Mouse (Mus musculus): ENCODE results near the gene Ccdc137.

The Ccdc137 gene

GRCm38 (mm10) chr11:120458847-120459597 lies 1.1 kb downstream of the Ccdc137 start:
- in situ Hi-C loops (cut with MboI; ENCODE audit: unreplicated experiment in 2 of 2): no loop called here

DNA sequence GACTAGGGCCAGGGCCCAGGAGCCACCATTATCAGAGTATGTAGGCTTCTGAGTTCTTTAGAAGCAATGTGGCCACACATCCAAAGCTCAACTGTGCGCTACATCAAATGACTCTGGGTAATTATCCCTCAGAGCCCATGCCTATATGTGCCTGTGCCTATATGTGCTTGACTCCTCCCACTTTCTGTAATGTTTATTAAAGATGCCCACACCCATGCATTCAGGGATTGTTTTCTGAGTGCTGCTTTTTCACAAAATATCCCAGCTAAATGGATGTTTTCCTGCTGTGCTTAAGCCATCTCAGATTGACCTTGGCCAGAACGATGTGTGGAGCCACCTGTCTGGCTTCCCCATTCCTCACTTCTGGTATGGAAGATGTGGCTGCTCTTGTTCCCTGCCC lies 5.6 kb downstream of the Ccdc137 start:
- in situ Hi-C loops (cut with MboI; ENCODE audit: unreplicated experiment in 2 of 2): no loop called here

DNA sequence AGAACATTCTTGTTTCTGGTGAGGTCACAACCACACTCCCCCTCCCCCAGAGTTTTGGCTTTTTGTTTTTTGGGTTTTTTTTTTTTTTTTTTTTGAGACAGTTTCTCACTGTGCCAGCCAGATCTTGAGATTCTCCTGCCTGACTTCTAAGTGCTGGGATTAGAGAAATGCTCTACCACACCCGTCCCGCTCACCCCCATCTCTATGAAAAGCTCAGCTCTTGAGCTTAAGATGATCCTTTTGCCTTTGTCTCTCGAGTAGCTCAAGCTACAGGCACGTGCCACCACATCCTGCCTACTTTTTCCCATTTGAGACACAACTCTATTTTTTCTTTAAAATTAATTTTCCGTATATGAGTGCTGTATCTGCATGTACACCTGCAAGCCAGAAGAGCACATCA lies 6.5 kb downstream of the Ccdc137 start:
- in situ Hi-C loops (cut with MboI; ENCODE audit: unreplicated experiment in 2 of 2): no loop called here

DNA sequence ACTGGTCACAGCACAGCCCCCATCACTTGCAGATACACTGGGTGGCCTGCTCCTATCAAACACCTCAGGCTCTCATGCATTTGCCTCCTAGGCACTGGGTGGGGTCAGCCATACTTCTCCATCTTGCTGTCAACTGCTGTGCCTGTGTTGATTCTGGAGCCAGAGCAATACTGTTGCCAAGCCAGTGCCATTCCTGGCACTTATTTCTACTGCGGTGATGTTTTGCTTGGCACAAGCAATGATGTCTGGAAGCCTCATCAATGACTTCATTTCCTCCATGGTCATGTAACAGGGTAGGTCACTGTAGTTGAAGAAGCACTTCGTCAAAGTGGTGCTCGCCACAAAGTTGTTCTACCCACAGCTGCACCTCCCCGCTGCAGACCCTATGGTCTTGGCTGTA lies 7.6 kb downstream of the Ccdc137 start:
- in situ Hi-C loops (cut with MboI; ENCODE audit: unreplicated experiment in 2 of 2): no loop called here

DNA sequence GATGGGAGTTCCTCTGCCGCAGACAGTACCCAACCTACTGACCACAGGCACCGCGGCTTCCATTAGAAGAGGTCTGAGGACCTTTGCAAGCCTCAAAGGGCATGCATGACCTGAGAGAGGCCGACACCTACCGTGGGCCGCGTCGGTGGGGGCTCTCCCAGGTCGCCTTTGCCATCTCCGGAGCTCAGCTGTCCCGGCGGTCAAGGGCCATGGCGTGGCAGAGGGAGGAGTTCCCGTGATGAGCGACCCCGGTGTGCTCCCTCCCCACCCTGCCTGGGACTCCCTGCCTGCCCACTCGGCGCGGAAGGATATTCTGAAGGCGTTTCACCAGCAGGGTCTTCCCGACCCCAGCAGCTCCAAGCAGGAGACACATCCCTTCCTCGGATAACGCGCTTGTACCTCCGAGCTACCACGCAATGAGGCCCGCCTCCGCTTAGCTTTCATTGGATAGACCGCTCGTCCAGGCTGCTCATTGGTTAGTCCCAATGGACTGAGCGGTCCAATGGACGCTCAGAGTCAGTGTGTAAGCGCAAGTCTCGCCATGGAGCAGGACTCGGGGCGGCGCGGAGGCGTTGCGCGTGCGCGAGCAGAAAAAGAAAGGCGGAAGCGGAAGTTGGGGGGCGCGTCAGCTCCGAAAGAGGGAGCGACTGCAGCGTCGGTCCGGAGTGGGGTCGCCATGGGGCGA lies 9.3 kb downstream of the Ccdc137 start, which contains the start of gene Arl16:
Gene Arl16, minus strand, starts transcription at position 557 of the 685 bp plus-strand sequence.
- in situ Hi-C loops (cut with MboI; ENCODE audit: unreplicated experiment in 2 of 2): no loop called here

GRCm38 (mm10) chr11:120467736-120468092 lies 9.8 kb downstream of the Ccdc137 start:
- in situ Hi-C loops (cut with MboI; ENCODE audit: unreplicated experiment in 2 of 2): no loop called here

DNA sequence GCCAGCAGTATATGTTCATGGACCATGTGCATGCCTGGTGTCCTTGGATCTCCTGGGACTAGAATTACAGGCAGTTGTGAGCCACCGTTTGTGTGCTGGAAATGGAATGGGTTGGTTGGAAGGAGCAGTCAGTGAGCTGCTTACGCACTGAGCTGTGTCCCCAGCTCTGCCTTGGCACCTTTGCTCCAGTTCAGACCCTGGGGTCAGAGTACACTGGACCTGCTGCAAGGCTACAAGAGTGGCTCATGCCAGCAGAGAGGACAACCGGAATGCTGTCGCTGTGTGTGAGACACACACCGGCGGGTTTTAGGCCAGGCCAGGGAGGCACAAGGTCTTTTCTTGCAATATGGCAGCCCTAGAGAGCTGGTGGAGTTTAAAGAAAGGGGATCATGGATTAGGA lies 14.1 kb downstream of the Ccdc137 start:
- in situ Hi-C loops (cut with MboI; ENCODE audit: unreplicated experiment in 2 of 2): no loop called here

DNA sequence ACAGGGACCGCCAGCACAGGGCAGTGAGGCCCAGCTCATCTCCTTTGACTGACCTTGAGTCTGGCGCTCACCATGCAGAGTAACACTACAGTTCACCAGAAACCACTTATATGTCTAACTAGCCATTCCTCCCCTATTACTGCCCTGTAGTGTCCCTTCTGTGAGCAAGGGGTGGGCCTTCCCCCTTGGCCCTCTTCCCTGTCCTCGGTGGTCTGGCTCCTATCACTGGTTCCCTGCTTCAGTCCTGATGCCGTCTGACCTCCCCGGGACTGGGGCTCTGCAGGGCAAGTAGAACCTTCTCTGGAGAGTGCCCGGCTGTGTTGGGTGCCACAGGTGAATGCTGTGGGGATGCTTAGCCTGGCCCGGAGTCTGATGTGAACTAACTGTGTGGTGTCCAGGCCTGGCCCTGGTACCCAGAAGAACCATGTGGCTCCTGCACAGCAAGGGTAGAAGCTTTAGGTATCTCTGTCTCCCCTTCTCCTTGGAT lies 25.6 kb downstream of the Ccdc137 start:
- in situ Hi-C loops (cut with MboI; ENCODE audit: unreplicated experiment in 2 of 2): loop anchor here (10.0 kb wide), 1 partner anchor 291 kb away; no protein-coding TSS in a partner anchor

DNA sequence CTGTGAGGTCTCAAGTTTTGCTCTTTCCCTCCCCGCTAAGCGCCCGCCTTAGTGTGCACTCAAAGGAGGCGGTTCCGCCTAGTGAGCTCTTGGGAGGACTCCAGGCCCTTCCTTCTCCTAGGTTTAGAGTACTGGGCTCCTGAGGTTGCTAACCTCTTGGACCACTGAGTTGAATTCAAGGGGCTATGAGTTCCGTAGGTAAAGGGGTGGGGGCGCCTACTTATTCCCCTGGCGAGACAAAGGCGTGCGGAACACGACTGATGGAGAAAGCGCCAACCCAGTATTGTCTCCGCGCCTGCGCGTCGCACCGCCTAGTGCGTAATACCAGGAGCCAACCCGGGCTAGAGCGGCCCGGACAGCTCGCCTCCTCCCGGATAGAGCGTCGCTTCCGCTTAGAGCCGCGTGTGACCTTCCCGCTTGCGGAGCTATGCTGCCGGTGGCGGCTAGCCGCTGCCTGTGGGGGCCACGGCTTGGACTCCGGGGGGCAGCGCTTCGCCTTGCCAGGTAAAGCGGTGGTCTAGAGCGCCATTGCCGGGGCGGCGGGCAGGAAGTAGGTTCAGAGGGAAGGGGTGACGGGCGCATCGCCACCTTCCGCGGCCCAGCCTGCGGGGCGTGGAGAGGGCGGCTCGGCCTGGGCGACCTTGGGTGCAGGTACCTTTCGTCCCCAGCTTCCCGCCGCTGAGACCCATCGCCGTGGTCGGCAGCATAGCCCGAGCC lies 26.5 kb downstream of the Ccdc137 start, which contains the start of gene Mrpl12:
Gene Mrpl12, plus strand, starts transcription at position 349 of the 717 bp plus-strand sequence.
- in situ Hi-C loops (cut with MboI; ENCODE audit: unreplicated experiment in 2 of 2): loop anchor here (10.0 kb wide), 1 partner anchor 290 kb away; no protein-coding TSS in a partner anchor

DNA sequence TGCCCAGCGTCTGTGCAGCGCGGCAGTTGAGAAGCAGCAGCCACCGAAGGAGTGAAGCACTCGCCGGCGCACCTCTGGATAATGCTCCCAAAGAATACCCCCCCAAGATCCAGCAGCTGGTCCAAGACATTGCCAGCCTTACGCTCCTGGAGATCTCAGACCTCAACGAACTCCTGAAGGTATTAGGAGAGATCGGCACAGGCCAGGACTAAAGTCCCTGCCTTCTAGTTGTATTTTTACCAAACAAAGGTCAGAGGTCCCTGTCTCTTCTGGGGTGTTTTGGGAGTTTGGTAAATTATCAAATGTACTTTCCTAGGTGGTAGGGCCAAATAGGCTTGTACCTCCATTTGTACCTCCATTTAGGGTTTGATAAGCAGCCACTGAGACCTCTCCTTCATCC lies 27.3 kb downstream of the Ccdc137 start:
- in situ Hi-C loops (cut with MboI; ENCODE audit: unreplicated experiment in 2 of 2): loop anchor here (5.0 to 10.0 kb wide), 3 partner anchors 92 to 290 kb away; partner anchors contain the start of genes Cenpx (in 1 of the 2) and Lrrc45 (in 1 of the 2)

- in situ Hi-C loops (cut with MboI; ENCODE audit: unreplicated experiment in 2 of 2): loop anchor here (5.0 to 10.0 kb wide), 3 partner anchors 89 to 286 kb away; partner anchors contain the start of genes Cenpx (in 1 of the 2) and Lrrc45 (in 1 of the 2)
Measured at GRCm38 (mm10) chr11:120488516-120488915, 30.6 kb downstream of the Ccdc137 start.

DNA sequence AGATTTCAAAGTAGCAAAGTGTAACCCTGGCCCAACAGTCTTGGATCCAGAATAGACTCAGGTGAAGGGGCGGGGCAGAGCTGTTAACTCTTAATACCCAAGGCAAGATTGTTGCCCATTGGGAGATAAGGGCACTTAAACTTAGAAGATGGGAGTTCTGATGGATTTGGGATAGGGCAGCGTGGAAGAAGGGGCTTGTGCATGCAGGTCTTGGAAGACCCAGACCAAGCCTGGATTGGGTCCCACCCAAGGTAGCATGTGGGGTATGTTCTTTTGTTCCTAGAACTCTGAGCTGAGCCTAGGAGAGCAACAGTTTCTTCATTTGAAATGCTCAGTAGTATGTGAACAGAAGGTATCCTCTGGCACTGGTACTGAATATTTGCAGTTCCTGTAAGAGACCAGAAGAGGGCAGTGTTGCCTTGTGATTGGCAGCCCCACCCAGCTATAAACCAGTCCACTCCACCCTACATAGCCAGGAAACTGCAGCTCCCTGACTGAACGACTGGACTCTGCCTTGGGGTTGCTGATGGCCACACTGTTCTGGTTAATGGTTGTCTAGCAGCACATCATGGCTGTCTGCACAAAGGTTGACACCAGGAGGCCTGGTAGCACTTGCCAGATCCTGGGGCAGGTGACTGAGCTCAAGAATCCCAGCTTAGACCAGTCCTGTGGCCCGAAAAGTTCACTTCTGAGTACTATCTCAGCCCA lies 31.3 kb downstream of the Ccdc137 start:
- in situ Hi-C loops (cut with MboI; ENCODE audit: unreplicated experiment in 2 of 2): loop anchor here (5.0 to 10.0 kb wide), 3 partner anchors 88 to 286 kb away; partner anchors contain the start of genes Cenpx (in 1 of the 2) and Lrrc45 (in 1 of the 2)

DNA sequence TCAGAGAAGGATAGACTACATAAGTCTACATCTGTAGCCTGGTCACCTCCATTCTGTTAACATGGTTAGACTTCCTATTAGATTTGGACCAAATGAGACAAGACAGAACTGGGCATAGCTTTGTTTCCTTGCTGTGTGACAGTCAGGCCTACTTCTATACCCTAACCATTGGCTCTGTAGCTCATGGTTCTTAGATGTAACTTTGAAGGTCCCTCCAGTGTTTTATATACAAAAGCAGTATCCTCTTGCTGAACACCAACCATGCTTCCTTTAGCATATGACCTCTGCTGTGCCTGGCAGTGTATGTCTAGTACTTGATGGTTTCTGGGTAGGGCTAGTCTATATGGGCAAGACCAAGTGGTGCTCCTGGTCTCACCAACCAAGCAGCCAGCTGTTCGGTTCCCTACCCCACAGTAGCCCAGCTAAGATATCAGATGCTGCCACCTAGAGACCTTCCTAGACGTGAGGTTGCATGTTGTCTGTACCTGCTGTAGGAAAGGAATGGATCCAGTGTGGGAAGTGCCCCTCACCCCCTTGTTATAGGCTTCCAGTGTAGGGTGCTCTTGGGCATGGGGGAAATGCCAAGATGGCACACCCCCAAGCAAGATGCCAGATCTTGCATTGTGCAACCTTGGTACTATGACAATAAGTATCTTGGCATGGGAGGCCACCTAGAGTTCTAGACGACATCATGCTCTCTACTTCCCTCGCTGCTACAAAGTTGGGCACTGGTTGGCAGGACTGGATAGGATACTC lies 32.6 kb downstream of the Ccdc137 start:
- in situ Hi-C loops (cut with MboI; ENCODE audit: unreplicated experiment in 2 of 2): no loop called here

DNA sequence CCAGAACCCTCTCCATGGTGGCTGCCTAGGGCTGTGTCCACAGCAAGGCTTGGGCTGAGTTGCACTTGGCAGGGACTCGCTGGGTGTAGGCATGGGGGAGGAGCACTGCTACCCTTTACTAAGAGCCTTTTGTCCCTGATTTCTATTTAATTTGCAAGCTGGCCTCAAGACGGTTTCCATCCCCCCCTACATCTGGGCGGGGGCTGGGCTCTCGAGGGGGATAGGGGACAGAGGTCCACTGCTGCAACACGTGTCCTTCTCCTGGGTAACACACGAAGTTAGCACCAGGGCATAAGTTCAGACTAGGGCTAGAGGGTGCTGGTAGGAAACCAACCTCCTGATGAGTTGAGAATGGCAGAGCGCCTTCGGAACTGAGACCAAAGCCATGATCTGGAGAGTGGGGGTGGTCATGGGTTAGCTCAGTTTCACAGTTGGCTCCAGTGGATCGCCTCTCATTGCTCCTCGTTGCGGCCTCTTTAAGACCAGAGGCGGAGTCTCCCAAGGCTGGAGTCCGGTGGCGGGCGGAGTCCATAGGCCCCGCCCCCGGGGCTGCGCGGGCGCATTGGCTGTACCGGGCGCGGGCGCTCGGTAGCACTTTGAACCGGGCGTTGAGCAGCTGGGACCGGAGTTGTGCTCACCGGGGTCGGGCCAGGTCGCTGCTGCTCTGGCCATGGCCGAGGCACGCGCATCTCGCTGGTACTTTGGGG lies 33.6 kb downstream of the Ccdc137 start, which contains the start of gene Slc25a10:
Gene Slc25a10, plus strand, starts transcription at position 524 of the 707 bp plus-strand sequence.
- in situ Hi-C loops (cut with MboI; ENCODE audit: unreplicated experiment in 2 of 2): no loop called here

GRCm38 (mm10) chr11:120492024-120492877 lies 34.3 kb downstream of the Ccdc137 start:
- in situ Hi-C loops (cut with MboI; ENCODE audit: unreplicated experiment in 2 of 2): no loop called here

DNA sequence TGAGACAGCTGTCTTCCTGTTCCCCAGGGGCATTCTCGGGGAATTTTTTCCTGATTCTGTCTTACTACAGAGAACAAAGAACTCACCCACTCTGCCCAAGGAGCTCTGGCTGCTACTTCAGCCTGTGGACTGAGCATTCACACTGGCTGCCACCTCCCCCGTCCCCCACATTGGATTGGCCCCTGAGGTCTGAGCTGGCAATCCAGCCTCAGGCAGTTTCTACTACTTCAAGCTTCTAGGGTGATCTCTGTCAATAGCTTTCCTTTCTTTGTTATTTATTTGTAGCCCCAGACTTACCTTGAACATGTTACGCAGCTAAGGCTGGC lies 34.9 kb downstream of the Ccdc137 start:
- in situ Hi-C loops (cut with MboI; ENCODE audit: unreplicated experiment in 2 of 2): no loop called here

DNA sequence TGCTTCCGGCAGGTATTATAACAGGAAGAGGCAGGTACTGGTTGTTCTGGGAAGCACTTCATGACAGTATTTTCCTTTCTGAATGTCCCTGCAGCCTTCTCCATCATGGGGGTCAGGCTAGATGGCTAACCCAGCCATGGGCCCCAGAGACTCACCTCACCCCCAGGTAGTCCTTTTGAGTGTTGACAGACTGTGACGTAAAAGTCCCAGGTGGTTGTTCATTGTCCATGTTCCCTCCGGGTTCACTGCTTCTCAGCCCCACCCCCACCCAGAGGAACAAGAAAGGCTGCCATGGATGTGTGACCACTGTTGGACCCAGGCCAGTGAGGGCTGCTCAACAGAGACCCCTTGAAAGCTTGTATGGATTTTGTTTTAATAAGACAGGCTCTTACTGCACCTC lies 35.4 kb downstream of the Ccdc137 start:
- in situ Hi-C loops (cut with MboI; ENCODE audit: unreplicated experiment in 2 of 2): no loop called here

DNA sequence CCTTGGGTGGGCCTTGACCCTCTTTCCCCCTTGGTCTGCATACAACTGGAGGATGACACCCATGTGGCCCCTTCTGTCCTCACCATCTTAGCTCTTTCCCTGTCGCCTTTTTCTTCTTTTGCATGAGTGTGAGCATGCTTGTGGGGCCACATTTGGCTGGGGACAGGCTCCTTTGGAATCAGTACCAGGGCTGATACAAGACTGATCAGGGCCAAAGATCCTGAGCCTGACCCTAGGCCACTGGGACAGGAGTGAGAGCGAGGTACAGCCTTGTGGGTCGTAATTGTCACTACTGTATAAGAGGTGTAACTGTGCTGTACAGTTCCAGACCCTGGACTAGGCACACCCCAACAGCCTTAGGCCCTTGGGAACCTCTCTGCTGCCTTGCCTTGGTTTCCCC lies 36.0 kb downstream of the Ccdc137 start:
- in situ Hi-C loops (cut with MboI; ENCODE audit: unreplicated experiment in 2 of 2): no loop called here
